Mouse (Mus musculus) adrenal gland, postnatal 36 days (tissue): ENCODE measurements around the gene Xrcc3. TPM values are rescaled to one million over a fixed set of nuclear protein-coding genes. Genes with fewer than 3 reads are reported as not detected.

ENCODE experiments used
- DNase-seq, 2 experiments: peaks; one replicate each; pipeline ENCODE4 v3.0.0; 2021; ENCODE audit warnings: mixed read lengths in 1 of 2
- total RNA-seq, 2 experiments: library from RNA; stranded (reverse); gene quantifications; 2 replicates each; pipeline ENCODE4 v1.2.3; 2021

The Xrcc3 gene
- total RNA-seq, 2 experiments from 2014 or later = 14.9 to 18.6 TPM

DNA sequence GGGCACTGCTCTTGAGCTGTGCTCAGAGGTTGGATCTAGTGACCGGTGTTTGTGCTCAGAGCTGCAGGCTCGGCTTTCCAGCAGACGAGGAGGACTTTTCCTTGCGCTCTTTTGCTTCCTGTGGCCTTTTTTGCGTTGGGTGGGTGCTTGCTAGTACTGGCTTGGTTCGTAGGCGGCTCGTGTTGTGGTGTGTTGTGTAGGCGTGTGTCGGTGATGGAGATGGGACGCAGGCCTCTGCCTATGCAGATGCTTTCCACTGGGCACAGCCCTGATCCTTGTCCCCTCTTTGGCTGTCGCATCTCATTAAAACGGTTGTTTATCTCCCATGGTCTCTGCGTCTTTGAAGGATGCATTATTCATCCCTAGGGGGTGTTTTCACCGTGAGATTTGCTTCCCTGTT lies 38.8 kb downstream of the Xrcc3 start:
- DNase-seq = no peak

- DNase-seq = no peak
These were observed 39.5 kb downstream of the Xrcc3 start for GRCm38 (mm10) chr12:111774156-111774555.

GRCm38 (mm10) chr12:111770651-111771050 lies 43.0 kb downstream of the Xrcc3 start:
- no peak for DNase-seq

GRCm38 (mm10) chr12:111769816-111770577 lies 43.7 kb downstream of the Xrcc3 start:
- no peak for DNase-seq

DNA sequence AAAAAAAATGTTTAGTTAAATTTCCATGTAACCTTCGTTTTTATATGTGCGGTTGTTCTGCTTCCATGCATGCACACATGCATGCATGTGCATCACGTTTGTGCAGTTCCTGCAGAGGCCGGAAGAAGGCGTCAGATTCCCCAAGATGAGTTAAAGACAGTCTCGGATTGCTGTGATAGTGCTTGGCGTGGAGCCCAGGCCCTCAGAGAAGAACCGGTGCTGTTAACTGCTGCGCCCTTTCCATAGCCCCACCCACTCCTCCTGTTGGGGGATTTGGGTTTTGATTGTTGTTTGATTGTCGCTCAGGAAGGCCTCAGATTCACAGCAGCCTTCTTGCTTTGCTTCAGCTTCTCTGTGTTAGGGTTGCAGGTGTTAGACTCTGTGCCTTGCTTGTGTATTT lies 44.4 kb downstream of the Xrcc3 start:
- DNase-seq = peak; percentile 47 to 69

DNA sequence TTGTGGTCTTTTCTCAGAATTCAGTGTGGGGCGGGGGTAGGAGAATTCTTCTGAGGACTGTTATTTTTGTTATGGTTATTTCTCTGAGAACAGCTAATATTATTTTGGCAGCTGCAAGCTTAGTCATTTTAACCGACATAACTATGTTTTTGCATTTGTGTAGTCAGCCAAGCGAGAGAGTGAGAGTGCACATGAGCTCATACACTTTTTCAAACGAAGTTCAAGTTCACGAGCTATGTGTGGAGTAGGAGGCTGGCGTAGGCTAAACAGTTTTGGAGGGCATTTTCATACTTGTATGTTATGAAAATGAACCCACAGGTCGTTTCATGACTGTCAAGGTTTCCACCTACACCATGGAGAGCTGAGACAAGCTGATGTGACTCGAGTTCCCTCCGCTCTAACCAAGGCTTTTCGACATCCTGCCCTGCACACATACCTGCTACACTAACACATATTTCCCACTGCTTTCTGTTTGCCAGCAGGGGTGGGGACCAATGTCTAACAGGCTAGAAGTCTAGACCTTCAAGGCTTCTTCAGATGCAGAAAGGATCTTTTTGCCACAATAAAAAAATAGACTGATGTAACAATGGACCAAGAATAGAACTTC lies 45.2 kb downstream of the Xrcc3 start:
- DNase-seq = no peak

DNA sequence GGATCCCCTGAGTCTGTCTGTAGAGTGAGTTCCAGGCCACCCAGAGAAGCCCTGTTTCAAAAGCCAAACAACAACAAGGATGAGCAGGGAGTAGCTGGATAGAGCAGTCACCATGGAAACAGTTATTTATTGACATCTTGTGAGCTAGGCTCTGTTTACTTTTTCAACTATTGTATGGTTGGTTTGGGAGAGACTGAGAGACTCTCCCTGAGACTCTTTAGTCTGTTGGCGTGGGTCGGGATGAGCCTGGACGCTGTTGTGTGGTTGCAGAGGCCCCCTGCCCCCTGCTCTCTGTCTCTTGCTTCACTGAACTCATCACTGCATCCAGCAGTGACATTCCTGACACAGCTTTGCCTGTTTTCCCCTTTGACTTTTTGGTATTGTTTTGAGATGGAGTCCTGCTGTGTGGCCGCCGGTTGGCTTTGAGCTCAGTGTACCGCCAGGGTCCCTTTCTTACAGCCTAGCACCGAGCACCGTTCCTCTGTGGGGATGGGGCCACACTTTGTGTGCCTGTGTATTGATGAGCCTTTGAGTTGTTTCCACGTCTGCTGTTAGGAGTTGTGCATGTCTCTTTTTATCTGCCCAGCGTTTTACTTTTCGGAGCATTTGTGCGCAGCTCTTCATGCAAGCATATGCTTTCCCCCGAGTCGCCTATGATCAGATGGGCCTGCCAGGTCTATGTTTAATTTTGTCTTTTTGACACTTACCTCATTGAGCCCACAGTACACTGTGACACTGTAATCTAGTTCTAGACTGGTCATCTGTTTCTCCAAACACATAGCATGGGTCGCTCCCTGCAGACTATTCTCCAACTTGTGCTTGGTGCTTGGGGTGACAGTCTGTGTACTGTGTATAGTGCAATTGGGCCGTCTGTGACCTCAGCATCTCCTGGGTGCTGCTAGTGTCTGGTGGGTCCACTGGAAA lies 47.1 kb downstream of the Xrcc3 start:
- no peak for DNase-seq

GRCm38 (mm10) chr12:111762620-111763280 lies 50.9 kb downstream of the Xrcc3 start:
- DNase-seq = no peak

GRCm38 (mm10) chr12:111760306-111760908 lies 53.3 kb downstream of the Xrcc3 start:
- no peak for DNase-seq

DNA sequence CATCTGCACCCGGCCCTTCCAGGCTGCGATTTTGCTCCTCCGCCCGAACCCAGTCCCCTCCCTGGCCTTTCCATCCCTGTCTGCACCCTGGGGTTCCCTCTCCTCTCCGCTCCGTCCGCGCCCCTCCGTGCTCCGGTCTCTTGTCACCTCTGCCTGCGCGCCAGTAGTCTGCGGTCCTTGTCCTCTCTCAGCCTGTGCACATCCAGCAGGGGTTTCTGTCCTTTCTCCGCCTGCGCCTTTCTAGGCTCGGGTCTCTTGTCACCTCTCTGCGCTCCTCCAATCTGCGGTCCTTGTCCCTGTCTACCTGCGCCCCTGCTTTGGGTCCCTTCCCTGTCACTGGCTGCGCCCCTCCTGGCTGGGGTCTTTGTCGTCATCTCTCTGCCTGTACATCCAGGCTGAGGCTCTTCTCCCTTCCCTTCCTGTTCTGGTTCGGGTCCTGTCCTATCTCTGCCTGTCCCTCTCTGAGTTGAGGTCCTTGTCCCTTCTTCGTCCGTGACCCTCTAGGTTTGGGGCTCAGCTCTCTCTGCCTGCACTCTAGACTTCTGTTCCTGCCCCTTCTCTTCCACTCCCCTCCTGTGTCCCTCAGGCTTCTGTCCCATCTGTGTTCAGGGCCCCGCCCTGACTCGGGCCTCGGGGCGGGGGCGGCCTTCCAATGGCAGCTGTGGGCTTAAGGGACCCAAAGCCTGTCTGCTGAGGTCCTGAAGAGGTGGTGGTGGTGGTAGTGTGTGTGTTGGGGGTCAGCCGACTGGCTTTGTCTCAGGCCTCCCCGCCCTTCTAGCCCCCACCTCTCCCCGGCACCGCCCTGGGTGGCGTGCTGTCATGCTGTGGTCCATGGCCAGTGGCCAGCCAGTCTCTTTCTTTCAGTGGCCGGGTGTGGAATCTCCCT lies 54.3 kb downstream of the Xrcc3 start:
- peak; percentile 77 to 78 for DNase-seq

DNA sequence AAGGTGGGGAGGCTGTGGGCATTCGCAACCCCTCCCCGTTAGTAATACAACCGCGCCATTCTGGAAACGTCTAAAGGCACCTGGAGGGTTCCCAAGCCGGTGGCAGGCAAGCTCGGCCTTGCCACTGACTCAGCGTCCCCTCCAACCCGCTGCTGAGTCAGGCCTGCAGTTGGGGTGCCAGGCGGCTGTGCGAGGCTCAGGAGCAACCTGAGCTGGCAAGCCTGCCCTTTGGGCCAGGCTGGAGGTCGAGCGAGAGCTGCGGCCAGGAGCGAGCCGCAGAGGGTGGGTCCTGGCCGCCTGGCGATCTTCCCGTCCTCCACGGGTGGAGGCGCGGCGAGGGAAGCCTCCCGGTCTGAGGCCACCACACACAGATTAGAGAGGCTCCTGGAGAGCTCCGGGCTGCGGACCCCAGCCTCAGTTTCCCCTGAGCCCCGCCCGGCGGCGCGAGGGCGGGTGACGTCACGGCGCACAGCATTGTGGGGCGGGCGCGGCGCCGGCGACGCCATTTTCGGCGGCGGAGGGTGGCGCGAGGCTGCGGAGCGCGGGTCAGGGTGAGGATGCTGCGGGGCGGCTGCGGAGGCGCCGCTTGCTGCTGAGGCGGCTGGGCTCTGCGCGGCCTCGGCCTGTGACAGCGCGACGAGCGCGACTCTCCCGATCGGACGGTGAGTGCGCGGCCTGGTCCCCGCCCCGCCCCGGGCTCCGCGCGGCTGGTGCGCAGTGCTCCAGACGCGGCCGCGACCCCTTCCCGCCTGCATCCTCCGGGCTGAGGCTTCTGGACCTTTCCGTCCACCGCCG lies 55.1 kb downstream of the Xrcc3 start, which contains the start of gene Klc1:
Klc1 (plus strand) TSS at position 469 of the 795 bp plus-strand sequence.
- DNase-seq = peak; percentile 85 to 86

- DNase-seq = peak in 1 of 2 experiments; percentile 26
These were observed 55.9 kb downstream of the Xrcc3 start for GRCm38 (mm10) chr12:111757561-111758325.

- no peak for DNase-seq
These were observed 57.0 kb downstream of the Xrcc3 start for GRCm38 (mm10) chr12:111756698-111757082.

GRCm38 (mm10) chr12:111756082-111756697 lies 57.5 kb downstream of the Xrcc3 start:
- peak; percentile 46 to 54 for DNase-seq

- DNase-seq = no peak
These were observed 58.4 kb downstream of the Xrcc3 start for GRCm38 (mm10) chr12:111755231-111755630.

DNA sequence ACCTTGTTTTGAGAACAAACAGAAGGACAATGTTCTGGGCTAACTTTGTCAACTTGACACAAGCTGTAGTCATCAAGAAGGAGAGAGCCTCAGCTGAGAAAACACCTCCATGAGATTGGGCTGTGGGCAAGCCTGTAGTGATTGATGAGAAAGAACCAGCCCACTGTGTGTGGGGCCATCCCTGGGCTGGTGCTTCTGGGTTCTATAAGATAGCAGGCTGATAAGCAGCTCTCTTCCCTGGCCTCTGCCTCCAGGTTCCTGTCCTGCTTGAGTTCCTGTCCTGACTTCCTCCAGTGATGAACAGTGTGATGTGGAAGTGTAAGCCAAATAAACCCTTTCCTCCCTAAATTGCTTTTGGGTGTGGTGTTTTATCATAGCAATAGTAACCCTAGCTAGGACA lies 59.0 kb downstream of the Xrcc3 start:
- no peak for DNase-seq

- no peak for DNase-seq
These were observed 60.3 kb downstream of the Xrcc3 start for GRCm38 (mm10) chr12:111753347-111753746.
